Mouse (Mus musculus): ENCODE measurements around the gene Ccdc137. TPM values are rescaled to one million over a fixed set of nuclear protein-coding genes. Genes with fewer than 3 reads are reported as not detected.

Gene Ccdc137
- total and polyA plus RNA-seq, 2 experiments from 2014 or later = 17.0 to 18.2 TPM

DNA sequence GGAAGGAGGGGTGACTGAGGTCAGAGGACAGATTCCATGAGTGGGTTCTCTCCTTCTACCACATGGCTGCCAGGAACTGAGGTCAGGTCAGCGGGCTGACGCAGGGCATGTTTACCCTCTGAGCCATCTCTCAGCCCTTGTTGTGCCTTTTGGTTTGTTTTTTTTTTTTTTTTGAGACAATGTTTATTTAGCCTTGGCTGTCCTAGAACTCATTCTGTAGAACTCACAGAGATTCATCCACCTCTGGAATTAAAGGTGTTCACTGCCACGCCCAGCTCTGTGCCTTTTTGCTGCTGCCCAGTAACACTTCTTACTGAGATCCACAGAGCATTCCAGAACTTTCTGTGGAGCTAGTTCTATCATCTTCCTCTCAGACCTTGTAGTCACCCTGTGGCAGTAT lies 47.7 kb downstream of the Ccdc137 start:
- 87% methylated on average over 3 of the region's 3 CpGs for WGBS
- Histone ChIP-seq H3K4me2 (ENCODE audit: low read depth, low read length, poor library complexity, severe bottlenecking) (no peak overlapping the region), H3K27me3 (ENCODE audit: insufficient read depth, low read length) (no peaks in the 10 kb centered on the region), H3K36me3 (ENCODE audit: insufficient read depth, low read length) (no peaks in the 10 kb centered on the region), H3K4me3 (ENCODE audit: low read depth, low read length) (no peak overlapping the region), H3K9ac (replicated peaks; ENCODE audit: low read length, poor library complexity, severe bottlenecking) (no peak overlapping the region), H3K27ac (ENCODE audit: low read depth, low read length) (no peak overlapping the region), H3K9me3 (ENCODE audit: low read length) (no peaks in the 10 kb centered on the region), H3K4me1 (ENCODE audit: insufficient read depth, low read length) (no peaks in the 10 kb centered on the region)
- DNase-seq (ENCODE audit: low spot score) (no peak), ATAC-seq (ENCODE audit: low FRiP score) (no peak)
- TF ChIP-seq CTCF (IDR thresholded peaks at IDR 0.05) = no peak

- Histone ChIP-seq H3K27ac (ENCODE audit: low read depth, low read length) (no peak overlapping the region), H3K36me3 (ENCODE audit: insufficient read depth, low read length) (no peaks in the 10 kb centered on the region), H3K4me3 (ENCODE audit: low read depth, low read length) (no peak overlapping the region), H3K4me1 (ENCODE audit: insufficient read depth, low read length) (no peaks in the 10 kb centered on the region), H3K27me3 (ENCODE audit: insufficient read depth, low read length) (no peaks in the 10 kb centered on the region), H3K9me3 (ENCODE audit: low read length) (no peaks in the 10 kb centered on the region), H3K4me2 (ENCODE audit: low read depth, low read length, poor library complexity, severe bottlenecking) (no peak overlapping the region), H3K9ac (replicated peaks; ENCODE audit: low read length, poor library complexity, severe bottlenecking) (no peak overlapping the region)
- 58% methylated on average over 4 of the region's 4 CpGs for WGBS
- ATAC-seq (ENCODE audit: low FRiP score) (no peak), DNase-seq (ENCODE audit: low spot score) (no peak)
- peak; percentile 53 for TF ChIP-seq CTCF (IDR thresholded peaks at IDR 0.05)
These were observed 49.0 kb downstream of the Ccdc137 start for GRCm38 (mm10) chr11:120506899-120507298.

DNA sequence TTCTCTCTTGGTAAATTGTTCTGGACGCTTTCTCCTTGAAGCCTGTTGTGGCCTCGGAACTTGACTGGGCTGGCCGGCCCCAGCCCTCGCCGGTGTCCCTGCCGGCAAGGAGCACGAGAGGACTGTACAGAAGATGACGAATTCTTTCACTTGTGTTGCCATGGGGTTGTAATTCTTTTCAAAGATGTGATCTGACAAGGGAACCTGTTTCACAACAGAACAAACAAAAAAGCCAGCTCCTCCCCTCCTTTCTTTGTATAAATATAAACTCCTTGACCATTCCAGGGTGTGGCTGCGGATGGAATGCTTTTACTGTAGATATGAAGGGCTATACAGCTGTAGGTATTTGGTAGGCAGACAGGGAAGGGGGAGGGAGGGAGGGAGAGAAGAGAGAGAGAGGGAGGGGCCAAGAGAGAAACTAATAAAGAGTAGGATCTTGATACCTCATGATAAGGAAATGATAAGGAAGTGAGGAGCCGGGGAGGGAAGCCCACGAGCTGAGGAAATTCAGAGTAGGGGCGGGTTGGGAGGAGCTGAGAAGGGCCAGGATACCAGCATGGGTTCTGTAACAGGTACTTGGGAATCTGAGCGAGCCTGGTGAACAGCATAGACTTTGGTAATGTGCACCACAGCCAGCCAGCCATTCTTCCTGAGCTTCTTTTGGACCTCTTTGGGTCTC lies 49.8 kb downstream of the Ccdc137 start:
- H3K27me3 ChIP-seq (ENCODE audit: insufficient read depth, low read length) = no peaks in the 10 kb centered on the region
- 84% methylated on average over 13 of the region's 13 CpGs for WGBS
- TF ChIP-seq CTCF (IDR thresholded peaks at IDR 0.05) = no peak
- H3K27ac ChIP-seq (ENCODE audit: low read depth, low read length) = no peak overlapping the region
- H3K9me3 ChIP-seq (ENCODE audit: low read length) = no peaks in the 10 kb centered on the region
- ATAC-seq (ENCODE audit: low FRiP score) = no peak
- no peak overlapping the region for H3K4me3 ChIP-seq (ENCODE audit: low read depth, low read length)
- DNase-seq (ENCODE audit: low spot score) = no peak
- no peak overlapping the region for H3K4me2 ChIP-seq (ENCODE audit: low read depth, low read length, poor library complexity, severe bottlenecking)
- H3K9ac ChIP-seq (replicated peaks; ENCODE audit: low read length, poor library complexity, severe bottlenecking) = no peak overlapping the region
- H3K4me1 ChIP-seq (ENCODE audit: insufficient read depth, low read length) = no peaks in the 10 kb centered on the region
- H3K36me3 ChIP-seq (ENCODE audit: insufficient read depth, low read length) = no peaks in the 10 kb centered on the region

GRCm38 (mm10) chr11:120508290-120508870 lies 50.5 kb downstream of the Ccdc137 start:
- 90% methylated on average over 9 of the region's 9 CpGs for WGBS
- DNase-seq (ENCODE audit: low spot score) = no peak
- no peaks in the 10 kb centered on the region for H3K27me3 ChIP-seq (ENCODE audit: insufficient read depth, low read length)
- H3K4me1 ChIP-seq (ENCODE audit: insufficient read depth, low read length) = no peaks in the 10 kb centered on the region
- no peak overlapping the region for H3K4me3 ChIP-seq (ENCODE audit: low read depth, low read length)
- H3K27ac ChIP-seq (ENCODE audit: low read depth, low read length) = no peak overlapping the region
- no peak for ATAC-seq (ENCODE audit: low FRiP score)
- TF ChIP-seq CTCF (IDR thresholded peaks at IDR 0.05) = no peak
- no peaks in the 10 kb centered on the region for H3K9me3 ChIP-seq (ENCODE audit: low read length)
- H3K9ac ChIP-seq (replicated peaks; ENCODE audit: low read length, poor library complexity, severe bottlenecking) = no peak overlapping the region
- H3K36me3 ChIP-seq (ENCODE audit: insufficient read depth, low read length) = no peaks in the 10 kb centered on the region
- H3K4me2 ChIP-seq (ENCODE audit: low read depth, low read length, poor library complexity, severe bottlenecking) = no peak overlapping the region

- no peak for ATAC-seq (ENCODE audit: low FRiP score)
- H3K27ac ChIP-seq (ENCODE audit: low read depth, low read length) = no peak overlapping the region
- no peak overlapping the region for H3K4me3 ChIP-seq (ENCODE audit: low read depth, low read length)
- H3K9me3 ChIP-seq (ENCODE audit: low read length) = no peaks in the 10 kb centered on the region
- no peak overlapping the region for H3K4me2 ChIP-seq (ENCODE audit: low read depth, low read length, poor library complexity, severe bottlenecking)
- no peaks in the 10 kb centered on the region for H3K27me3 ChIP-seq (ENCODE audit: insufficient read depth, low read length)
- DNase-seq (ENCODE audit: low spot score) = no peak
- no peak for TF ChIP-seq CTCF (IDR thresholded peaks at IDR 0.05)
- H3K9ac ChIP-seq (replicated peaks; ENCODE audit: low read length, poor library complexity, severe bottlenecking) = no peak overlapping the region
- no peaks in the 10 kb centered on the region for H3K4me1 ChIP-seq (ENCODE audit: insufficient read depth, low read length)
- H3K36me3 ChIP-seq (ENCODE audit: insufficient read depth, low read length) = no peaks in the 10 kb centered on the region
- WGBS = 31% methylated on average over 4 of the region's 4 CpGs
These were observed 52.0 kb downstream of the Ccdc137 start for GRCm38 (mm10) chr11:120509940-120510339.

DNA sequence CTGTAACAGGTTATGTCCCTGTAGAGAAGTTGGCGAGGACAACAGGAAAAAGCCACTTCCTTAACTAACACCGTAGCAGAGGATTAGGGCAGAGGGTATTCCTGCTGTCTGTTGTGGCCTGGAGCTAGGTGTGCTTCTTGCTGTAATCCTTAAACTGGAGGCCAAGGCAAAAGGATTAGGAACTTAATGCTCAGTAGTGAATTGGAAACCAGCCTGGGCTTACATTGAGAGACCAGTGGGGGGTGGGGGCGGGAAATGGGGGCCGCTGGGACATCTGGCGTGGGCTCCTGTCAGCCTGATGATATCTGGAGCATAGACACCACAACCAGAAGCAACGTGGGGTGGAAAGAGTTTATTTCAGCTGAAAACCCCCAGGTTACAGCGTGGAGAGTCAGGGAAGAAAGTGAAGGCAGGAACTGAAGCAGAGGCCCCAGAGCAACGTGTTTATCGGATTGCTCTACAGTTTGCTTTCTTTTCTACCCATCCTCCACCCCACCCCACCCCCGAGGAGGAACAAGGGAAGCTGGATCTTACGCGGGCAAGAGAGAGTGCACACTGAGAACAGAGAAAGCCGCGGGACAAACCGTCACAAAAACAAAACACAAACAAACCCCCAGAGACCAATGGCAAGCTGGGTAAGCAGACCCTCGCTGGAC lies 52.6 kb downstream of the Ccdc137 start:
- Histone ChIP-seq H3K27ac (ENCODE audit: low read depth, low read length) (no peak overlapping the region), H3K9me3 (ENCODE audit: low read length) (no peaks in the 10 kb centered on the region), H3K36me3 (ENCODE audit: insufficient read depth, low read length) (no peaks in the 10 kb centered on the region), H3K9ac (replicated peaks; ENCODE audit: low read length, poor library complexity, severe bottlenecking) (no peak overlapping the region), H3K4me2 (ENCODE audit: low read depth, low read length, poor library complexity, severe bottlenecking) (0 out of 2 replicates have a peak overlapping the region, but pooled peaks have one; percentile 12), H3K4me3 (ENCODE audit: low read depth, low read length) (no peak overlapping the region), H3K4me1 (ENCODE audit: insufficient read depth, low read length) (no peaks in the 10 kb centered on the region), H3K27me3 (ENCODE audit: insufficient read depth, low read length) (no peaks in the 10 kb centered on the region)
- TF ChIP-seq CTCF (IDR thresholded peaks at IDR 0.05) = no peak
- DNase-seq (ENCODE audit: low spot score) (no peak), ATAC-seq (ENCODE audit: low FRiP score) (no peak)
- 3% methylated on average over 16 of the region's 16 CpGs for WGBS
